Mouse (Mus musculus) layer of hippocampus, adult 18-20 months (tissue): ENCODE results near the gene Camta1. TPM values are rescaled to one million over a fixed set of nuclear protein-coding genes. Genes with fewer than 3 reads are reported as not detected.

Experiments used
- DNase-seq, 2 experiments: peaks; one replicate each; pipeline ENCODE4 v3.0.0; 2022; ENCODE audit warnings: low spot score in 2 of 2
- total RNA-seq, 2 experiments: library from RNA; stranded (reverse); gene quantifications; 2 replicates each; pipeline ENCODE4 v1.2.3; 2021

Gene Camta1
- total RNA-seq, 2 experiments from 2014 or later, result 279 to 302 TPM

DNA sequence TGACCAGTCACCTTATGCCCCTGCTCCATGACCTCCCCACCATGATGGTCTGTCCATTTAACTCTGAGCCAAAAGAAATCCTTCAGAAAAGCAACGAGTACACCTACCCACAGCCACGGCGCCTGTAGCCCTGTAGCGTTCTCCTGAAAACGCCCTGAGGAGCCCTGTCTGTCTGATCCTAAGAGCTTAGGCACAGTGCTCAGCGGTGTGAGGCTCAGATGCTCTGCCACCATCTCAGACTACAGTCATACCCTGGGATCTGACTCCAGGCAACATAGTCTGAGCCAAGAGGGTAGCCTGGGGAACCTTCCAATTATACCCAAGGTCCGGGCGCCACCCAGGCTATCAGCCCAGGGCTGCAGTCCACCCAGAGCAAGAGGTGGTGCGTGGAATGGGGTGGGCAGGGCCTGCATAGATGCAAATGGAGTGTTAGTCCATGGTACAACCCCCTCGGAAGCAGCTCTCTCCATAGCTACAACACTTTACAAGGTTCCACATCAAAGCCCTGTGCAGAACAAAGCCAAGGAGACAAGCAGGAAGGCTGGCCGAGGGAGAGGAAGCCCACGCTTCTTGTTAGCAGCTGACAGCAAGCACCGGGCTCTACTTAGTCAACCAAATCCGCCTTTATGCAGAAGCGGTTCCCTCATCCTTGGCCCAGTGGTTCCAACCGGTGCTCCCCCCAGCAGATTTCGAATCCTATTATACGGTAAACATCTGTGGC is 323.1 kb downstream of the Camta1 start:
- DNase-seq, result peak; percentile 13 to 22

DNA sequence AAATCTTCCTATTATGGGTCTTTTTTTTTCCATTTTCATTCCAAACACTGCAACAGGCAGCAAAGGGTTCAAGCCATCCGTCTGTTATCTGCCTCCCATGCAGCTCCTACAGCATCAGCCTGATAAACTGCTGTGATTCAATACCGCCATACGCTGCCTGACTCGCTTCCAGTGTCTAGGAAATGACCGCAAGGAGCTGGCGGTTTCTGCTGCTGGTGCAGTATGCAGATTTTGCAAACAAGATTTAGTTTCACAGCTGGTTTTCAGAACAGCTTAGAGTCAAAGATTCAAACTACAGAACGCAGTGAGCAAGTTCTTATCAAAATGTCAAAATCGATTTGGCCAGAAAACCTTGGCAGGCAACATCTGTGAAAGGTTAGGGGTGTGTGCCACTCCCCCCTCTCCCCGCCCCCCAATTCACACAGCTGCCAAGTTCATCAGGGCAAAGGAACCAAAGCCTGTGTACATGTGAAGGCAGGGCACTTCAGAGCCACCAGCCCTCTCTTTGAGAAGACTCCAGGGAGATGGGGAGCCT is 325.7 kb downstream of the Camta1 start:
- DNase-seq, result no peak

DNA sequence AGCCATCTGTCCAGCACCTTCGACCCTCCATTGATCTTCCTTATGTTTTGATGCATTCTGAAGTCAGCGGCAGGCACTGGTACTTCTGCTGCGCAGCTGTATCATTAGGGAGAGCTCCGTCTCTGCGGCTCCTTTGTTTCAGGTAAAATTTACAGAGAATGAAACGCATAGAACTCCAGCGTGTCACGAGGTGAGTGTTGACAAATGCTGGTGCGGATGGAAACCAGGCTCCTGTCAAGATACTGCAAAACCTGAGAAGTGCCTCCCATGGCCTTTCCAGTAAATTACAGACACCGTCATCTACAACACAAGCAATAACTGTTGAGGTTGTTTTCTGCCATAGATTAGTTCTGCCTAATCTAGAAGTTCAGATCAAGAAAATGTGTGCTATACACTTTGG is 328.2 kb downstream of the Camta1 start:
- DNase-seq, result no peak

DNA sequence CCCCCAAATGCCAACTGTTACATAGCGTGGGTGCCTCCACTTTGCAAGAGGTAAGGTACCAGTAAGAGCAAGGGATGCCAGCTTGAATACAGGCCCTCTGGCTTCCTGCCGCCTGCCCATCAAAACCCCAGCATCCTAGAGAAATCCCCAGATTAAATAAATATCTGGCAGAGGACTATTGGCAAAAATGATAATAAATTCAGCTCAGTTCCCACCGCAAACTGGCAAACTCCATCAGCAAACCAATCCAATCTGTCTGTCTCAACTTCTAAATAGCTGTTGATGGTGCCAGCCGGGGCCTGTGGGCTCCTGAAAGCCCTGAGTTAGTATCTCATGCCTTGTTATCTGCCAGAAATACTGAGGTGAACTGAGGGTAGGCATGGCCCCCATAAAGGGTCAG is 333.2 kb downstream of the Camta1 start:
- DNase-seq, result peak in 1 of 2 experiments; percentile 20

DNA sequence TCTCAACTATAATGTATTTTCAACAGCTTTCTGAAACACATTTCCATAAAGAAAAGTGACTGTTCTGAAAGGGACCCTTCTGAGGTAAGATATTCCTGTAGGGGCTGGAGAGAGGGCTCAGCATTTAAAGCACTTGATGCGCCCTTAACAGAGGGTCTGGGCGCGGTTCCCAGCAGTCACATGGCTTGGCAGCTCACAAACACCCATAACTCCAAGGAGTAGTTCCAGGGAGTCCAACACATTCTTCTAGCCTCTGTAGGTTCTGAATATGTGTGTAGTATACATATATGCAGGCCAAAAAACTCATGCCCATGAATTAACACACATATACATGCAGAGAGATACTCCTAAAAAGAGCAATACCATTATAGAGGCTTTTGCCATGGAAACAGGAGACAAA is 333.9 kb downstream of the Camta1 start:
- DNase-seq, result no peak

DNA sequence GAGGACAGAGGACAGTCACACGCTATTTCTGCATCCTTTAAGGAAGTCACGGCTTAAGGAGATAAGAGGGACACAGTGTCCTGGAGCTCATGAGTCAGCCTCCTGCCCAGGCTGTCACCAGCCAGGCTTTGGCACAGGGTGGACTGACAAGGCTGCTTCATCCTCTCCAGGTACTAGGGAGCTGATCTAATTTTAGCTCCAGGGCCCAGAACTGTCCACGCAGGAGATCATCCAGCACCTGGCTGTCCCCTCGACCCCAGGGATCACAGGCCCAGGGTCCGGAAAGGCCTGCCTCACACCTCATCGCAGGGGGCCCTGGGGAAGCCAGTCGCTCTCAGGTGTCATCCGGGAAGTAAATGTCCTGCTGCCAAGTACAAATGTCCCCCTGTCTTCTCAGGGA is 341.6 kb downstream of the Camta1 start:
- no peak for DNase-seq

DNA sequence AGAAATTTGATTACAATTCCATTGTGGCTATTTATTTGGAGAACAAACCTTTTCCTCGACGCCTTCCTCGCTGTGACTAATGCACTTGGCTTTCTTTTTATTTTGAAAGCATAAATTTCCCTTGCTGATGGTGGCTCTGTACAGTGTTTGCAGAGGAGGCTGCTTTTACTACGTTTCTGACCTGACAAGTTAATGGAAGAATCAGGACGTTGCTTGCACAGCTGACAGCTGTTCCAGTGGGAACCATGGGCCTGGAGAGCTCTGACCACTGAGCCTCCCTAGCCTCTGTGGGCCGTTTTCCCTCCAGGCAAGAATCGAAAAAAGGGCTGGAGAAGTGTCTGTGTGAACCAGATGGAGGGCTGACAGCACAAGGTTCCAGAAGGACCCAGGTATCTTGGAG is 342.7 kb downstream of the Camta1 start:
- no peak for DNase-seq

DNA sequence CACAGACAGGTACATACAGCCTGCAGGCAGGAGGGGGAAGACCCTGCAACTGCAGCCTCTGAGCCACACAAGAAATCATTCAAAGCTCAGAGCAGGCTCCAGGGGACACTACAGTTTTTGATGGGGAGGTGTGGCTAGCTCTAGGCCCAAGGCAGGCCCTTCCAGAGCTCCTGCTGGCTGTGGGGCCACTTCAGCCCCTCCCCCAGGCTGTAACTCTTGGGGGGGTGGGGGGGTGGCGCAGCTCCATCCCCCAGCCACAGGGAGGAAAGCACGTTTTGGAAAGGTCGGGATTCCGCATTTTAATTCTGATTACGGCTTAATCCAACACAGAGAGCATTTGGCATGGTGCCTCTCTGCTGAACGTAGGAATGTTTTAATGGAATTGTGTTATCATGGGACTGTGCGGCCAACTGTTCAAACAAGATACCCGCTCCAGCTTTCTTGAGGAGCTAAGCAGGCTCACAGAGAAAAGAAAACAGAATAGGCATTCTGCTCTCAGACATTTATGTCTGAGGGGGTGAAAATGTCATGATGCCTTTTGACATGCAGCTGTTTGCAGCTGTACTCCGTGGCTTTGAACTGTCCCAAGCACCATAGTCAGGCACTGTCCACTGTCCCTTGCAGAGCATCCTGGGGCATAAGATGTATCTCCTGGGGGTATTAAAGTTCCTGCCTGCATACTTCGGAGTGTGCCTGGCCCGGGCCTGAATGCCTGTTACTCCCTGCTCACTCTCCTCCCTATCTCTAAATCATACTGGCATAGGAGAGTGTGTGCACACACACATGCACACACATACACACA is 344.5 kb downstream of the Camta1 start:
- DNase-seq, result peak in 1 of 2 experiments; percentile 52

DNA sequence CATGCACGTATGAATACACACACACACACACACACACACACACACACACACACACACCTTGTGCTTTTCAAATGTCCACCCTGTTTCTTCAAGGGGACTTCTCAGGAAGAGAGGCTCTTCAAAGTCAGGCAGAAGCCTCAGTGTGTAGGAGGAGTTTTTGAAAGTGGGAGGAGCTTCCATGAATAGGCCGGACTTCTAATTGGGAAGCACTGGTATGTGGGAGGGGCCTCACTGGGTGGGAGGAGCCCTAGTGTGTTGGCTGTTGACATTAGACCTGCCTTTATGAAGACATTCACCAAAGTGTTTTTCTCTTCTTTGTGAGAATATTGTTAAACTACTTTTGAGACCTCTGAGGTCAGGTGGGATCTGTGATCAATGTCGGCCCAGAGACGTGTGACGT is 346.4 kb downstream of the Camta1 start:
- DNase-seq, result no peak

DNA sequence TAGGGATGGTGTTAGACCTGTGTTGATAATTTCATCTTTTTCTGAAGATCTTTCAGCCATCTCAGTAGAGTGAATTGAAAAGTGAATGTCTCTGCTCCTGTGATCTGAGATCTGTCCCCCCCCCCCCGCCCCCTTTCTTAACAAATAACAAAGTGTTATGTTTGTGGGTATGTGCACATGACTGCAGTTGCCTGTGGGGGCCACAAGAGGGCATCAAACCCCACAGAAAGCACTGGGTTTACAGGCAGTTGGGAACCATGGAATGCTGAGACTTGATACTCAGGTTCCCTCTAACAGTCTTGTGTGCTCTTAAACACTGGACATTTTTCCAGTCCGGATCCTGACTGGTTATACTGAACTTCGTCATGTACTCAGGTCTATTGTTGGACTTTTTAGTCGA is 350.6 kb downstream of the Camta1 start:
- no peak for DNase-seq

DNA sequence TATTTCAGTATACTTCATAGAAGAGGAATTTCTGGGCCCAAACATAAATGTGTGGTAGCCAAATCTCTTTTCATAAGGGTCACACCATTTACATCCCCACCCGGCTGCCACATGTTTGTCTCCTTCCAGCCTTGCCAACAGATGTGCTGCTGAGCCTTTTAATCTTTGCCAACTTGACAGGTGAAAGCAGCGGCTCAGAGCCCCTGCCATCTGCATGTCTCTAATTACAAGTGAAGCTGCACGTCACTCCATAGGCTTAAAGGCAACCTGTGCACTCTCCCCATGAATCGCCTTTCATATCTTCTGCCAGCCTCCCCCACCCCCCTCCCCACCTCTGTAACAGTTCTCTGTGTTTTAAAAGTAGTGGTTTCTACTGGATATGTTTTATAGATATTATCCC is 351.3 kb downstream of the Camta1 start:
- DNase-seq, result no peak

DNA sequence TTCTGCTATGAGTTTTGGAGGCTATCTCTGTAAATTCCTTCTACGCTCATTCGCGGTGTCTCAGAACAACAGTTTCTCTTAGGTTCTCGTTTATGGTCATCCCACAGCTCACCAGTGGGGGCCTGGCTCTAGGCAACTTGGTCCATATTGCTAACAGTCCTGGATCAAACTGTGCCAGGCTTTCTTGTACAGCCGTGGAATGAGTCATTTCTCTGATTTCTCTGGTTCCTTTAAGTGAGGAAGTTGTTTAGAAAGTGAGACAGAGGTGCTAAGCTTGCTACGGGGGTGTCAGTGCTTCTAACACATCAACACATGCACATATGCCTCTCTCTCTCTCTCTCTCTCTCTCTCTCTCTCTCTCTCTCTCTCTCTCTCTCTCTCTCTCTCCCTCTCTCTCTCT is 355.0 kb downstream of the Camta1 start:
- DNase-seq, result no peak

DNA sequence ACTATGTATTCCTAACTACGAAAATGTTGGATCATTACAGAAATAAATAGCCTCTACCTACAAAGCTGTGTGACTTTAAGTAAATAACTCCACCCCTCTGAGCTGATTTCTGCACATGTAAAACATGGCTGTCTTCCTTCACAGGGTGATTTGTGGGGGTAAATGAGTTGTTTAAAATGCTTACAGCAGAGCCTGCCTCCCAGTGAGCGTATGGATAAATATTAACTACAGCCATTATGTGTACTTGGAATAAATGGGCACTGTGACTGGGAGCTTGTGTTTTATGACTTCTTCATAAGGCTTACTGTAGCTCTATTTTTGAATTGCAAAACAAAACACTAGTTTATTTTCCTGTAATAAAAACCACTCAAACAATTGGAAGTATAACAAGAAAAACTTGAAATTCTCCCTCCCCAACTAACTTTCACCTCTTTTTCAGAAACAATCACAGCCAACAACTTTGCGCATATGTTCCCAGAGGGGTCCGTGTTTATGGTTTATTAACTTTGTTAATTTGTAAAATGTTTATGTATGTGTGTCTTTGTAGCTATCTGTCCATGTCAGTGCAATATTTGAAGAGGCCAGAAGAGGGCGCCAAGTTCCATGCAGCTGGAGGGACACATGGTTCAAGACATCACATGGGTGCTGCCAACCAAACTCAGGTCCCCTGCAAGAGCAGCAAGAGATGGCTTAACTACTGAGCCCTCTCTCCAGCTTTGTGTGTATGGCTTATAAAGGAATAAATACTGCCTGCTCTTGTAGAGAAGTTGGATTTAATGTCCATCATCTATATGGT is 363.0 kb downstream of the Camta1 start:
- DNase-seq, result no peak

DNA sequence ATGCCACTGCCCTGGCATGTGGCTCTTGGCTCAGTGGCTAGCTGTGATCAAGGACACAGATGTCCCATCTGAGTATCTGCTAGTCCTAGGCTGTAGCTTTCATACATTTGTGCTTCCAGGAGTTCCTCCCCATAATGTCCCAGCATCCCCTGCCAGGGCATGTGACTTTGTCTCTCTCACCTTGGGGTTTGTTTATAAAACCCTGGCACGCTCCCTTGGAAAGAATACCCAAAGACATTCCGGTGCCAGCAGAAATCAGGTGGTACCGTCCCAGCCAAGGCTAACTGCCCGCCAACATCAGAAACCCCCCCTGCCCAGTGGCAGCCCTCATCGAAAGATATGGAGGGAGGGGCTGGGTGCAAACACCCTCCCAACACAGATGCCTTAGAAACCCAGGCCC is 365.1 kb downstream of the Camta1 start:
- no peak for DNase-seq

DNA sequence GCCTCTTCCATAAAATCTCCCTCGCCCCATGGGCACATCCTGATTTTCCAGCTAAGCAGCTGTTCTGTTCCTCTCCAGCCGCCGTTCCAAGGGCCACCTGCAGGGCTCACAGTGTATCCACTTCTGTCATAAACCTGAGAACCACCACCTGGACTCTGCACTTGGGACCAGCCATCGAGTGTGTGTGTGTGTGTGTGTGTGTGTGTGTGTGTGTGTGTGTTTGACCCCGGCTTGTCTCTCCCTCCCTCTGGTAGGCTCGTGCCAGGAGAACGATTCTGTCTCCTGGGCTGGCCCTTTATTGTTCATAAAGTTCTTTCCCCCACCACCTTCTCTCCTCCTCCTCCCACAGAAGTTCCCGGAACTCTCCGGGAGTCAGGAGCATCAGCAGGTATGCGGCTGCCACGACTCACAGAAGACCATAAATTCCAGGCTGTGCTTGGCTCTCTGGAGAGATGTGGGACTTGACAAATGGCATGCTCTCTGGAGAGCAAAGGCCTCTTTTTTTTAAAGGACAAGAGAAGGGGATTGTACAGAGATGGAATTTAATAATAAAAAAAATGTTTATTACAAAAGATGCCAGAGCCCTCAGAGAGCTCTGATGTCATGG is 366.3 kb downstream of the Camta1 start:
- DNase-seq, result no peak

DNA sequence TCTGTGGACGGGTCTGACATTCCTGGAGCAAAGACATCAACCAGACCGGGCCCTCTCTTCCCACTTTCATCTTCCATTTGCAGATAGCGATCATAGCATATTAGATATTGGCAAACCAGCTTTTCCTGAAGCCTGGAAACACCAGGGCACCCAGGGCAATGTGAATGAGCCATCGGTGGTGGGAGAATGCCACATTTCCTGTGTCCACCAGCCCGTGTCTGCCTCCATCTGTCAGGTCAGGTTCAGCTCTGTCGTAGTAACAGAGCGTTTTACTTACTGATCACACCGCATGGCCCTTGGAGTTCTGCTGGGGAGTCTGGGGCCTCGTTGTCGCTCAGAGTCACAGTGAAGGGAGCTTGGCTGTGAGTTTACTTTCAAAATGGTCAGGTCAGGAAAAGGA is 368.9 kb downstream of the Camta1 start:
- no peak for DNase-seq

DNA sequence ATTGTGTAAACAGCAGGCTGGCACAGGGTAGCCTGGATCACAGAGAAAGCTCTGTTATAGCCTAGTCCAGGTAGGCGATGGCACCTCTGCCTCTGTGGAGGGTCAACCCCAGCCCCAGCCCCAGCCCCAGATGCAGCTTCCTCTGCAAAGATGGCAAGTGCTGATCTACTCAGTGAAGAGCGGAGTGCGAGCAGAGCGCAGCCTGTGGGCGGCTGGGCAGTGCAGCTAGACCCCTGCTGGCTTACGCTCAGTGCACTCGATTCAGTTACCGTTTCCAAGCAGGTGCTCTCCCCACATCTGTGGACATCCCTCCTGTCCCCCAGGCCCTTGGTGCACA is 377.7 kb downstream of the Camta1 start:
- no peak for DNase-seq

DNA sequence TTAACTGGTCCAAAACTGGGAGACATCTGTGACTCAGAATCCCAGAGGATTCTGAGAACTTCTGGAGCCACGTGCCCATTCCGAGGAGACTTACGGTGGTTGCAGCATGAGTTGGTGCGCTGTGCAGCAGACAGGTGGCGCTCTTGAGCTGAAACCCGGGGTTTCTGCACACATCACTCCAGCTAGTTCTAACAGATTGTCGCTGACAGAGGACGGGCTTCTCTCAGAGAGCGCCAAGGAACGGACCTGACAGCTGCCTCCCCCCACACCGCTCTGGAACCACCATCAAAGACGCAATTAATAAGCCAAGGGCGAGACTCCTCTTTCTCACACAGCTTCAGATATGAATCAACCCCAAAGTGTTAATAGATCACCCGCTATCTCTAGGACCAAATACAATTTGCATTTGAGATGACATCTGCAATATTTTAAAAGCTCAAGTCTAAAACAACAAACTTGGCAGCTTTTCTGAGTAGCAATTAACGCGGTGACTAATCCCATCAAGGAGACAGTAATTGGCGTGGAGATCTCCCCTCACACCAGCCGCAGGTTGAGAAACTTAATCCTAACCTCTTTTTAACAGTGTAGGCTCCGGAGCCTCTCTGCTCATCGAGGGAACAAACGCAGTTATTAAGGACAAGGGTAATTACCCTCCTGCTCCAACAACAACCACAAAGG is 378.2 kb downstream of the Camta1 start:
- peak; percentile 74 to 81 for DNase-seq

DNA sequence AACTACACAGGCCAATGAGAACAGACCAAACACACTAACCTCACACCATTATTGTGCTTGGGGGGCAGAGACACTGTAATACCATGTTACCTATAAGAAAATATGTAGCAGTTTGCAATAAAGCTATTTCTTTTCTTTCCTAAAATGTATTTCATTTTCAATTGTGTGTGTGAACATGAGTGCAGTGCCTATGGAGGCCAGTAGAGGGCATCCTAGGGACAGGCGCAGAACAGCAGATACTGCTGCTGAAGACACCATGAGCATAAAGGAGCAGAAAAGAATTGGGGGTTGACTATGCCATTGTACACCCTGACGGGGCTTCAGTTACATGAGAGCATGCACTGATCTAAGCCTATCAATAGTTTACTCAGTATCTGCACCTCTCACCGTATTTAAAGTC is 380.7 kb downstream of the Camta1 start:
- no peak for DNase-seq

DNA sequence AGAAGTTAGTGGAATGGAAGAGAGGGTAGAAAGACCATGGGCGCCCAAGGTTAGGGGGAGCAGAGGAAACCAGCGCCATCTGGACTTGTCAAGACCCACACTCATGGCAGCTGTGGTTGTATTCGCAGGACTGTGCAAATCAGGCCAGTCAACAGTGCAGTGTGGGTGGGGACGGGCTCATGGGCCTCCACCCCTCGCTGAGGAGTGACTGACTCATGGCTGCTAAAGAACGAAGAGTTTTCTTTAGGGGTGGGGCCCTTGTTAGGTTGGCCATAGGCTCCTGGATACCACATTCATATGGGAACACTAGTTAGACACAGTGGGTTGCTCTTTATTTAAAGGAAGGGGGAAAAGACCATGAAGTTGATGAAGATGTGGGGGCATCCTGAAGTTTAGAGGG is 383.7 kb downstream of the Camta1 start:
- DNase-seq, result no peak
